Mouse (Mus musculus) spleen, adult 10 weeks (tissue): ENCODE data around the gene Poglut1. TPM values are rescaled to one million over a fixed set of nuclear protein-coding genes. Genes with fewer than 3 reads are reported as not detected.

ENCODE experiments used
- polyA plus RNA-seq: library from polyadenylated mRNA; stranded (reverse); fragments of 350-450 nt; fragmentation: Illumina TruSeq; extraction: RNeasy Lipid Tissue Mini Kit (QIAGEN cat#74804); gene quantifications from one replicate; pipeline ENCODE4 v1.2.3, GENCODE M21; 2015; ENCODE audit warnings: low replicate concordance; ENCODE audit not compliant: insufficient read depth

Gene Poglut1
- polyA plus RNA-seq, result 63.1 TPM

DNA sequence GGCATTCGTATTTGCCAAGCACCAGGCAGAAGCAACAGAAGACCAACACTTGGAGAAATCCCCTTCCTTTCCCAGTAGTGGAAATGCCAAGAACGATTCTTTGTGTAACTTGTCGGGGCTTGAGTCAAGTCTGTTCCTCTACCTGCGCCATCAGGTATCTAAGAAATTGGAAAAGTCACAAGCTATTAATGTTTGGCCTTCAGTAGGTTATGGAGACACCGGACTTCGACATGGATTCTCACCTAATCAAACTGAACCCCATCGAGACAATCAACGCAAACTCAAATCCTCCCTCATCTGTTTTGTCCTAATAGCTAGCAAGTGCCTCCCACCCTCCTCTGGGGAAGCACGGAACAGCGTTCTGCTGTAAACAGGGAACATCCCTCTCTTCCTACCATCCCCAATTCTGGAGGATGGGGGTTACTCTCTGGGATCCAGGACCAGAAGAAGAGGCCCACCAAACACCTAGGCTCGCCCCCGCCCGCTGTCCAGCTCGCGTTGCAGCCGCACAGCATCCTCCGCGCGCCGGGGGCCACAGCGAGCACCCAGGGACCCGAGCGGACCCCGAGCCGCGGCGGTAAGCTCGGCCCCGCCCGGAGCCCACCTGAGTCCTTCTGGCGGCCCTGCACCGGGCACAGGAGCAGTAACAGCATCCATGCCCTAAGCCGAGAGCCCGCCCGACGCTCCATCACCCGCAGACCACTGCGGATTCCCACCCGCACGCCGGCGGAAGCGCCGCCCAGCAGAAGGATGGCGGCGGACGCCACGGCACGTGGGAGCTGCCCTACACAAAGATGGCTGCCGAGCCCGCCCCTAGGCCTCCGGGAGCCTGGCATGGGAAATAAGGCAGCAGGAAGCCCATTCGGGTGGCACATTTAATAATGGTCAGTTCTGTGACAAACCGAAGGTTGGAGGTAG lies at the start of gene Poglut1:
Gene Poglut1, minus strand, starts transcription at position 780 of the 918 bp plus-strand sequence.

GRCm38 (mm10) chr16:38558221-38558748 lies 8.2 kb upstream of the Poglut1 start, which contains the start of gene Tmem39a:
TSS of gene Tmem39a (plus strand) at chr16:38558698.

DNA sequence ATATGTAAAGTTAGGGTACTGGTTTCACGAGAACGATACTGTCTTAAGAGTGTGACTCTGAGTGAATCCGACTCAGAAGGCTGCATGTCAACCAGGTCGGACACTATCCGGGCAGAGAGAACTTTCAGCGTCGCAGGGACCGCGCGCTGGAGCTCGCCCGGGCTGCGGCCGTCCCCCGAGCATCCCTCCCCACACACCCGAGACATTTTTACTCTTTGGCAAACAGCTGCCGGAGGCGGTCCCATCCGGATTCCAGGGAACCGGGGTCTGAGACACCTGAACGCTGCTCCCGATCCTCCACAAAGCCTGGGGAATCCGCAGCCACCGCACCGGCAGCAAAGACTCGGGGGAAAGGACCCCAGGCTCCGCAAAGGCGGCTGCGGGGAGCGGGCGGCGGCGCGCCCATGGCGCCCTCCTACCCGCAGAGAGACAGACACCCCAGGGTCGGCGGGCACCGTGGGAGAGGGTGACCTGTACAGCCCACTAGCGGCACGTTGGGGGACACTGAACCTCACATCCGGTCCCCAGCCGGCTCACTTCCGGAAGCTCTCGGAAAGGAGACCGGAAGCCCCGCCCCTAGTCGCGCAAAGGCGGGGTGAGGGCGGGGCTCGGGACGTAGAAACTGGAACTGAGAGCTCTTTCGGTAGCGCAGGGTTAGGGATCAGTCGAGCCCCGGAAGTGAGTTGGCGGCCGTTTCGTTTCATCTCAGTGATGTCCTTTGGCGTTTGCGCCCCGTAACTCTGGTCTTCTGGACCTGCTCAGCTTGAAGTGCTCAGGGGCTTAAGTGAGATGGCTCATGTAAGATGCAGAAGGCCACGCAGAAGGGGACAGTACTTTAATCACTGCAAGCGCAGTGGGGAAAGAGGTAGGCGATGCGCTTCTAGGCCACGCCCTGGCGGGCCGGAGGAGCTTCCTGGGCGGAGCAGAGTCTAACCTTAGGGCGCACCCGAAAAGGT lies 27.7 kb downstream of the Poglut1 start, which contains the start of gene Timmdc1:
Gene Timmdc1, minus strand, starts transcription at position 535 of the 956 bp plus-strand sequence.

Other genes starting within 250 kb of the Poglut1 start
- not detected for gene Maats1, start 208.1 kb downstream of the Poglut1 start, polyA plus RNA-seq
- gene Cox17, start 203.3 kb downstream of the Poglut1 start, polyA plus RNA-seq, result 89.6 TPM
- gene Gm21987, start 203.2 kb downstream of the Poglut1 start, polyA plus RNA-seq, result not detected
- 0.65 TPM for gene Popdc2, start 188.0 kb downstream of the Poglut1 start, polyA plus RNA-seq
- 1.1 TPM for gene Pla1a, start 117.1 kb downstream of the Poglut1 start, polyA plus RNA-seq
- 20.9 TPM for gene Adprh, start 97.6 kb downstream of the Poglut1 start, polyA plus RNA-seq
- 22.9 TPM for gene Cd80, start 94.7 kb downstream of the Poglut1 start, polyA plus RNA-seq
- gene Timmdc1, start 27.6 kb downstream of the Poglut1 start, polyA plus RNA-seq, result 16.8 TPM
- gene Tmem39a, start 8.4 kb upstream of the Poglut1 start, polyA plus RNA-seq, result 51.7 TPM
- 11.5 TPM for gene Arhgap31, start 163.0 kb upstream of the Poglut1 start, polyA plus RNA-seq
- gene B4galt4, start 192.0 kb upstream of the Poglut1 start, polyA plus RNA-seq, result 10.9 TPM